Mouse (Mus musculus) heart, adult 11 months (tissue): ENCODE data around the gene Atf3.

ENCODE experiments used
- DNase-seq: peaks from one replicate; pipeline ENCODE4 v3.0.0; 2022

Atf3 gene

DNA sequence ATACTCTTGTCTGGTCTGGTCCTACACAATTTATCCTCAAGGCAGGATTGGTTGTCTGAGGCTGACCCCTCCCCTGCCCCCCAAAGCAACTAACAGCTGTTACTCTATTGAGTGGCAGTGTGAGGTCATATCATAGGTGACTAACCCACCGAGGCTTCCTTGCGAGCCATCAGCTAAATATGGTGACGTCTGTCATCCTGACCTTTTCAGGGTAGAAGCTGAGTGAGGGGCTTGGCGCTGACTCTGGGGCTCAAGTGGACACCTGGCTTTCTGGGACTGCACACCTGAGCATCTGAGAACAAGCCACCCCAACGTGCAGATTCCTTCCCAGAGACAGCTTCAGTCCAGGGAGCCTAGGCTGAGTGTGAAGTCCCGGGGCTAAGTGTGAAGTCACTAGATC is at the start of gene Atf3:
TSS of gene Atf3 (minus strand) at position 101 of the 400 bp plus-strand sequence.
- peak; percentile 84 for DNase-seq

DNA sequence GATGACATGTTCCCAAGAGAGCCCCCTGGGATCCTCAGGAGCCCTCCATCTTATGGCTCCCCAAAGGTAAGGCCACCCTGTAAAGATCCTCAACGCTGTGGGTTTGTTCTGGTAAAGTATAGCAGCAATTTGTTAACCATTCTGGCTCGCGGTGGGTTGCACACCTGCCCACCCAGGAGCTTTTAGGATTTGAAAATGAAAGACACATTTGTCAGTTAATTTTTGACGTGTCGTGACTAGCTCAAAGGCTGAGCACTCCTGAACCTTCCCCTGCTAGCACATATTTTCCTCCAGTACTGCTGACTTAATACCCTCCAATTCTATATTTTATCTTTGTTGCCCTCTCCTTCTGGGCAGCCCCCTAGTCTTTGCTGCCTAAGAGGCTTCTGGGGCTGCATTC is 49.3 kb upstream of the Atf3 start:
- DNase-seq = no peak

DNA sequence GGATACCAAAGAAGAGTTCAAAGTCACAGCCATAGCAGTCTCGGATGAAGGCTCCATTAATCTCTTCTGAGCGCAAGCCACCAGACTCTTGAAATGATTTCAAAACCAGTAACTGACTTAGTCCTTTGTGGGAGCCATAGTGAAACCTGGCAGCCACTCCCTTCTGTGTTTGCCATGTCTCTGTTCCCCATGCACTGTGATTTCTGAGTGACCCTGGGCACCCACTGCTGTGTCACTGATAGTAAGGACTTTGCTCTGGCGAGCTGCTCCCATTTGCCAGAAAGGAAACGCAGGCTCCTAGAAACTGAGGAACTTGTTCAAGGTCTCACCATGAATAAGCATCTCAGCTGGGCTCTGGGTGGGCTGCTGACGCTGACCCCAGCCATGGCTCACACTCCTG is 45.6 kb upstream of the Atf3 start:
- no peak for DNase-seq

DNA sequence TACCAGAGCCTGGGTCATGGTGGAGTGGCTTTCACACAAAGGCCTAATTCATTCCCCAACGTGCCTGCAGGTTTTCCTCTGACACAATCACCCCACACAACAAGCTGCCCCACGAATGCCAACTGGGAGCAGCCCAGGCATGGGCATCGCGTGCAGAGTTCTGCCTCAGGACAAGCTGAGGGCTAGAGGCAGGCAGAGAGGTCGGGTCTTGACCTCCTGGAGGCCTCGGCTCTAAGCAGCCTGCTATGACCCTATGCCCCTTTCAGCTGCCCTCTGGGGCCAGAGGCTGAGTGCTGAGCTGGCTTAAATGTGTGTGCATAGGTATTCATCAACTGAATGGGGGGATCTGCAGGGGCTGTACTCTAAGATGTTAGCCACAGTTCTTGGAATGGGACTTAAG is 44.0 kb upstream of the Atf3 start:
- DNase-seq = no peak

DNA sequence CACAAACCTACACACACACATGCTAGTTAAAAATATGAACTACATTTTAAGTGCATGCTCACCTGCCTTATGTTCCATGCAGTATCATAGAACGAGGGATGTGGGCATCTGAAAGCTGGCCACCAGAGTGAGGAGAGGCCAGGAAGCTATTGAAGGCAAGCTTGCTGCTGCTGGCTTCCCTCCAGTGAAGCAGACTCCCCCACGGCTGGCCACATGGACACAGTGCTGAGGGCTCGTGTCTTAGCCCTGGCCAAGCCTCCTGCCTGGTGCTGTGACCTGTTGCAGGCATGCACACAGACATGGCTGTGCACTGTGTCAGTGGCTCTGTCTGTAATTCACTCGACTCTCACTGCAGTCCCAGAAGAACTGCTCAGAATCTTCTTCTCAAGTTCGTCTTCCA is 41.8 kb upstream of the Atf3 start:
- no peak for DNase-seq

DNA sequence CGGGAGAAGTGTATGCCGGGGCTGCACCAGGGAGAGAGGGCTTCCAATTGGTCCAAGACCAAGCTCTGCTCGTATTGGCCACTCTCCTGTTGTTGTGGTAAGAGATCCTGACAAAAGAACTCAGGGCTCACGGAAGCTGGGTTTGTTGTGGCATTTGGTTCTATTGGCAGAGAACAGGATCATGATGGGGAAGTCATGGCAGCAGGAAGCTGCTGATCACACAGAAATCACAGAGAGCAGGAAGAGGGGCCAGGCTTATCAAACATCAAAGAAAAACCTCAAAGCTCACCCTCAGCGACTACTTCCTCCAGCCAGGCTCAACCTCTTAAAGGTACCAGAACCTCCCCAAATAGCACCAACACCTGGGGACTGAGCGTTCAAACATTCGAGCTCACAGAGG is 41.3 kb upstream of the Atf3 start:
- DNase-seq = peak; percentile 94

DNA sequence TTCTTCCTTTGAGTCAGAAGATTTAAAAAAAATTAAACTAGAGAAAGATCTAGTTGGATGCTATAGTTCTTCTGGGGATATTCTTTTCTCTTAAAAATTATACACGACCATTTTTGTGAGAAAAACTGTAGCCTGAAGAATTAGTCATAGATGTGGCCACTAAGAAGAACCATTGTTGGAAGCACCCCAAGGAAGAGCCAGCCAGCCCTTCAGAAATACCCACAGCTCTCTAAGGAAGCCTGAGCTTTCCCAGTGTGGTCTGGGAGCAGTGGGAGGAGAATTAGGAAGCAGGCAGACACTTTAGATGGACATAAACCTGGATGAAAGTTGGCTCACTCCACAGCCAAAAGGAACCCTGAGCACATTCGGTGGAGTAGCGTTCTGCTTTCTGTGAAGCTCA is 40.7 kb upstream of the Atf3 start:
- DNase-seq = no peak

DNA sequence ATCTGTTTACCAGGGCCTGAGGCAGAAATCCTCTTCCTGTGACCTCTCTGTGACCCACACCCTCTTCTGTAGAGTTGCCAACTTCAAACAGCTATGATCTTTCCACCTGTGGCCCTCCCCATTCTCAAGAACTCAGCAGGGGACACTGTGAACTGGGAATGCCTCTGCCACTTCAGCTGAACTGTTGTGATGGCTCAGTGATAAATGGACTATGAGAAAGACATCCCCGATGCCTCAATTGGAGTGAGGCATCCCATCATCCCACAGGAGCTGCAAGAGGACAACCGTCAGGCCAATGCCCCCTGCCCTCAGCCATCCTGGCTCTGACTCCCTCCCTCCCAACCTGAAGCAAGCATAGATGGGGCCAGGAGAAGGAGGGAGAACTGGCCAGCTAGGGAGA is 40.1 kb upstream of the Atf3 start:
- peak; percentile 91 for DNase-seq

DNA sequence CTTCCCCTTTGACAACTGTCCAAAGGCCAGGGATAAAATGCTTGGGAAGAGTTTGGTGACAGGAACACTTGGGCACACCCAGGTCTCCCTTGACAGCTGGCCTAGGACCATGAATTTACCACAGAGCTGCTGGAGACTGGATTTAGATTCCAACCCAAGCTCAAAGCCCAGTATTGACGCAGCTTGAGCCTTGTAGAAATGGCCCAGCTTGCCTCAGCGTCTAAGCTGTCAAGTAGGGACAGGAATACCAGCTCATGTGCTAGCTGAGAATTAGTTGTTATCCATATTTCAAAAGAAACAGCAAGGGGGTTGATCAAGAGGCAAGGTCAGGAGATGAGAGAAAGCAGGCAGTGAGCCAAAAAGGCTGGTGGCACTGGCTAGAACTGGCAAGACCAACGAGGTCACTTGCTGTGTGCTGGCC is 39.5 kb upstream of the Atf3 start:
- DNase-seq = peak; percentile 83

DNA sequence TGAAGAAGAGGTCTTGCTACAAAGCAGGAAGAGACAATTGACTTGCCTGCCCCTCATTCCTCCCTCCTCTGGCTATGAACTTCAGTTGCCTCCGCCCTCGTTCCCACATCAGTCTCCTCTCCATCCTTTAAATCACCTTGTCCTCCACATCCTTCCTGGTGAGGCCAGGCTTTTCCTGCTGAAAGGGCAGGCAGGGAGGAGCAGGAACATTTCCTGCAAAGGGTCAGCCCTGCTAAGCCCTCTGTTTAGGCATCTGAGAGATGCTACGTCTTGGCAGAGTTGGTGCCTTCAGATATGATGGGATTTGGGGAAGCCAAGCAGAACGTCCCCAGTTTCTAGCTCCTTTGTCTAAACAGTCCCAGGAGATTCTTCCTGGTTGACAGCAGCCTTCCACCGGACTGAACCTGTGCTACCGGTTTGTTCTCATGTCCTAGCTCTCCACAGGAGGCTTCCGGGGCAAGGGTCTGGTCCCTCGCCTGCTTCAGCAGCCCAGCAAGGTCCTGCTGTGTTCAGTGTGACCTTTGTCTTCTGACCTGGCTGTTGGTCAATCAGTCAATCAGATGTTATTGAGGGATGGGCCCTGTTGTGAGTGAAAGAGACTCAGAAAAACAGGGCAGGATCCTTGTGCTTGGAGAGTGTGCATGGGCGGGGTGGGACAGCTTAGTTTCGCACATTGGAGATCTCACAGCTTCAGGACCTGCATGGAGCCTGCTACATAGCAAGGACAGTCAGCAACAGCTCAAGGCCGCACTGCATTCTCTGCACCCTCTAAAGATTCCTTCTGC is 38.9 kb upstream of the Atf3 start:
- peak; percentile 80 for DNase-seq

DNA sequence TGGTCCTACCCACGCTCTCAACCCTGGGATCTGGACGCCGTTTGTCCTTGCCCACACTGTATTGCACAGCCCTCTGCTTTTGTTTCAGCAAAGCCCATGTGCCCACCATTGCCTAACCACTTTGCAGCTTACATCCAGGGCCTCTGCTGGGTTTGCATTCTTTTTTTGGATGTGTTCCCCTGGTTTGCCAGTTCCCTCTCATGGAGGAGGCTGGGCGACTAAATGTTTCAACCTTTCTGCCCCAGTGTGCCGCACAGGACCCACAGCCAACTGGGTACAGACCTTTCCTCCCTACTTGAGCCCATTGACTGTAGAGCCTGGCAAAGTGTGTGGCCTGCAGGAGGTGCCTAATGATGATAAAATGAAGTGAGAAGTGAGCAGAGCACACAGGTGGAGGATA is 38.3 kb upstream of the Atf3 start:
- DNase-seq = peak; percentile 74

DNA sequence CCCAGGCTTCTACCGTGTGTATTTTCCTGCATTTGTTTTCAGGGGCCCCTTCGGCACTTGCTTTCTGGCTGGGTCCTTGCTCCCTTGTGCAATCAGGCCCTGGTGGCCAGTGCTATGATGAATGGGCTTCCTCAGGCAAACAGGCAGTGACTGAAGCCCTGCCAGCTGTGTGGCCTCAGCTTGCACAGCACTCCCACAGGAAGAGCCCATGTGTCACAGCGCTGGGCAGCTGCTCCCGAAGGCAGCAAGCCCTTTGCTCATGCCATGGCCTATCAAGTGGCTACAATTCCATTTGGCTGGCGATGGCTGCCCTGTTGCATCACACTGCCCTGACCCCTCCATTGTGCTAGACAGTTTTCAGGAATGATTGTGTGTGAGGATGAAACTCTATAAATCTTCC is 36.6 kb upstream of the Atf3 start:
- peak; percentile 96 for DNase-seq

DNA sequence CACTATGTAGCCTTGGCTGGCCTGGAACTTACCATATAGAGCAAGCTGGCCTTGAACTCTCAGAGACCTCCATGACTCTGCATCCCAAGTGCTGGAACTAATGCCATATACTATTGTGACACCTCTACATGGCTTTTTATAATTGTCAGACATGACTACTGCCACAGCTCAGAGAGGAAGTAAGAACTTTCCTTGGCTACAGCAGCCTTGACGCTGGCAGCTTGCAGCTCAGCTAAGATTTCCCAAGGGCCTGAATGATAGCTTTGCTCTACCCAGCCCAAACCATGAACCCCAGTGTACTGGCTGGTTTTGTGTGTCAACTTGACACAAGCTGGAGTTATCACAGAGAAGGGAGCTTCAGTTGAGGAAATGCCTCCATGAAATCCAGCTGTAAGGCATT is 35.8 kb upstream of the Atf3 start:
- DNase-seq = no peak

DNA sequence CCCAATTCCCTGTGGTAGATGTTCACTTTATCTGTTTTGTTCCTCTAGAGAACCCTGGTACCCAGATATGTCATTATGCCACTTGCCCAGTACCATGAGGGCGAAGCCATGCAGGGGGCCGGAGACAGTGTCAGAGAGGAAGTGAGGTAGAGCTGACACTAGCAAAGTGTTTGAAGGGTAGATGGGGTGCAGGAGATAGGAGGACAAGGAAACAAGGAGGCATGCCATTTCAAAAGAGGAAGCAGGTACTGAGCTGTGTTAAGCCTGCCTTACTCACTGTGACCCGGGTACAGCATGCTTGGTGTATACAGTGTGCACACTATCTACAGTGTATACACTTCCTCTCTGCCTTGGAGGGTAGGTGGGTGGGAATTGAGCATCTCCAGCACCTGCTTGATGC is 32.1 kb upstream of the Atf3 start:
- no peak for DNase-seq

DNA sequence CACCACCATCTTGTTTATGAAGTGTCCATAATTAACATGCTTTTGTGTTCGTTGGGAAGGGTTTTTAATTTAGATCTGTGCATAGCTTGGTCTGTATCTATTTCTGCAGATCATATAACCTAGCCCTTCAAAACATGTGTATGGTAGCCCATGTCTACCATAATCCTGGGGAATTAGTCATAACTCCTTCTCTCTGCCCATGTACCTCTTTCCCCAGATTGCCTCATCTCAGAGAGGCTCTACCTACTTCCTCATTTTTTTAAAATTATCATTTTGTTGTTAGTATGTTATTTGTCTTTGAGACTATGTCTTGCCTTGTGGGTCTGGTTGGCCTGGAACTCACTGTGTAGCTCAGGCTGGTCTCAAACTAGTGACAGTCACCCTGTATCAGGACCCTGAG is 30.6 kb upstream of the Atf3 start:
- no peak for DNase-seq

DNA sequence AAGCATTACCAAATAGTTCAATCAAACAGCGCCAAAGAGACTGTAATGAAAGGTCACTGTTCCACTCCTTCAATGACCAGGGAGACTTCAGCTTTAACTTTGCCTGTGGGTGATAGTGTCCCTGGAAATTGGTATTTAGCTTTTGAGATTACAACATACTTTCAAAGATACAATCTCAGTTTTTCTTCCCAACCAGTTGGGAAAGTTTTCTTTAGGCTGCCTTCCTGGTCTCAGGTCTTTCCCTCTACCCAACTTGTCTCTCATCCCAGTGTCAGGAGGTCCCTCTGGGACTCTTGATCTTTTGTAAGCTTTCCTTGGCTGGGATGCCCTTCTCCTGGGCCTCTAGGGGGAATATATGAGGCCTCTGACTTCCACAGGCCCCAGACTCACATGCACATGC is 29.7 kb upstream of the Atf3 start:
- peak; percentile 74 for DNase-seq

DNA sequence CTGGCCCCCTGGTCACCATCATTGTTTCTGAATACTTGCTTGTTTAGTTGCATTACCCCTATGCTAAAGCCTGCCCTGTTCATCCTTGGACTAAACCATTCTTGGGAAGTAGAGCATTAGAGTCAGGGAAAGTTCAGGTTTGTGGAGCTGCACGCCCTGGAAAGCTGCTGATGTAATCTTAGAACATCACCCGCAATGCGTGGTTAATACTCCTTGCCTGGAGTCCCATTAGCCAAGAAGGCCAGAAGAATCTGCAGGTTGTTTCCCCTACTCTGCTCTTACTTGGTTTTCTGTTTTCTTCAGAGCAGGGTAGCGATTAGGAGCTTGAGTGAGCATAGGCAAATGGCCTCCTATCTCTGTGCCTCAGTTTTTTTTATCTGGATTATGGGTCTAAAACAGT is 26.0 kb upstream of the Atf3 start:
- no peak for DNase-seq

DNA sequence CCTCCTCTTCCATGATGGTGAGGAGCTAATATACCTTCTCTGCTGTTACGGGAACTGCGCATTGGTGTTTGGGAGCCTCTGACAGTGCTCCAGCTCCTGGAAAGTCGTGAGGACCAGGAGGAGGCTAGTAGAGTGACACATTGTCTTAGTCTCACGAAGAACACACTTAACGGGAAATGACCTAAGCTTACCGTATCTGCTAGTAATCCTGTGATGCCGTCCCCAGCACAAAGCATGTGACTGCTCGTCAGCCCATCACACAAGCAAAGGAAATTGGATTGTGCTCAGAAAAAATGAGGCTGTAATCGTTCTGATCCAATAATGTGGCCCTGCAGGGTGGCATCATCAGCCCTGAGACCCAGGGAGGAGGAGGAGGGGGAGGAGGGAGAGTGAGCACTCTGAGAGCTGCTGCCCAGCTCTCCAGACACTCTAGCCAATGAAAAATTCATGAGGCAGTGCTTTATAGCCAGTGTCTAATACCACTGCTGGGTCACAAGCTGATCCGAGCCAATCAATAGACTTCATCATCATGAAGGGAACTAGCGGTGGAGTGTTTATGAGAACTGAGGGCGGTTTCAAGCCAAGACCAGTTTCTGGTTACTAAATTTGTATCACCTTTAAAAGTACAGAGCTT is 24.3 kb upstream of the Atf3 start:
- DNase-seq = no peak

DNA sequence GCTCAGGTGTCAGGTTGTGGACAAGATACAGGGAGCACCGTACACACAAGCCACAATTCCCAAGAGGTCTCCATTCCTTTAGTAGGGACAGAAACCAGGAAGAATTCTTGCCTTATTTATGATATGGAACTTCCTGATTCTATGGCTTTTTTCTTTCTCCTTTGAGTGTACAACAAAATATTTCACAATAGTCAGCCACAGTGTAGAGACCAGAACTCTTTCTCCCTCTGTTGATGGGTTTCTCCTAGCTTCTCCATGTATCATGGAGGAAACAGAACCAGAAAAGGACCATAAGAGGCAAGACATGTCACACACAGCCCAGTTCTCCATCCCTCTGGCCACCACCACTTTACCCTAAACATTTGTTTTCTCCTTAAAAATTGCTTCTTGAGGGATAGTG is 23.7 kb upstream of the Atf3 start:
- no peak for DNase-seq

DNA sequence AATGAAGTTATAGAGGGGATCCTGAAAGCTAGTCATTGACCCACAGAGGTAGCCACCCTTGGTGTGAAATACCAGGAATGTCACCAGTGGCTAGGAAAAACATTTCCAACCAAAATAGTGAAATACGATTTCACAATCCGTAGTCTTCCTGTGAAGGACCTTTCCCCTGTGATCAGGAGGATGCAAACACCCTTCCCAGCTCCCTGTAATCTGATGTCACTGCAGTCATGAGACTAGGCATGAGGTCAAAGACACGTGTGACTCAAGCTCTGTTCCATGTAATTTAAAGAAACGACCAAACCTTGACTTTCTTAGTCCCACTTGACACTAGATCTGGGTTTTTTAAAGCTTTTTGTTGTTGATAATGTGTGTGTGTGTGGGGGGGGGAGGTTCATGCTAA is 21.8 kb upstream of the Atf3 start:
- DNase-seq = no peak

DNA sequence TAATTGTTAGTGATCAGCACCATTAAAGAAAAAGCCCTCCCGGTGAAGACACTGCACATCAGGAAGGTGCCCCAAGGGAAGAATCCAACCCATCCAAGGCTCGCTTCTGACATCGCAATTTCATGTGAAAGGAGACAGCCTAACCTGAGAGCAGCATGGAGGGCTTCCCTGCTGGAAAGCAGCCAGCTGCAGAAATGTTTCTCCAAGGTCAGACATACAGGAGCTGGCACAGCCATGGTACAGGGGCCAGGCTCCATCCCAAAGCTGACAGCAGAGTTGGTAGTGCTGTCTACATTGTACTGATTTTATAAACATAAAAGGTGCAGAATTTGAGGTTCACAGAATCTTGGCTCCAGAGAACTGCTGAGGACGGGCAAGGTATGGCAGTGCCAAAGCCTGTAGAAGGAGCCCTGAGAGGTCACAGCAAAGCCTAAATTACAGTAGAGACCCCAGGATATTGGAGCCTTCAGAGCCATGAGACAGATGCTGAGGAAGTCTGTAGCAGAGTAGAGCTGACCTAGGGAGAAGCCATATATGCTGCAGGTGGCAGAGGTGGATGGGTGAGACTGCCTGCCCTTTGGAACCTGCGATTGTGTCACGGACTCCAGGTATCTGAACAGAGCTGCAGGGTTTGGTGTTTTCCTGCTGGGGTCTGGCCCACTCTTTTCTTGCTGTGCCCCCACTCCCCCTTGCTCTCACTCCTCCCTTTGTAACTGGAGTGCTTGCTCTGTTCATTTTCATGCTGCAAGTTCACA is 18.1 kb upstream of the Atf3 start:
- DNase-seq = no peak

DNA sequence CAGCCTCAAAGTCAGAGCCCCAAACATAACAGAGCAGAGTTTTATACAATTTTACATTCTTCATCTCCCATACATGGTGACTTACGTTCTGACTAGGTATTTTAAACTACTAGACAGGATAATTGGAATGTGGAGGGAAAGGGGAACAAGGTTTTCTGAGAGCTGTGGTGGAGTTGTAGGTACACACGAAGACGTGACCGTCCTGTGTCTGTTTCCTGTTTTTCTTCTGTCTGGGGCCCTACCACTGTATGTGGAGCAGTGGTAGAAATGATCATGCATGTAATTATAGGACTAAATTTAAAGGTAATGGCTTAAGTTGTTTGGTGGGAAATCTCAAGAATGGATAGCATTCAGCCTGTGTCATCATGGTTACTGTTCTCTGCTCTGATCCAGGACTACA is 17.0 kb upstream of the Atf3 start:
- no peak for DNase-seq

DNA sequence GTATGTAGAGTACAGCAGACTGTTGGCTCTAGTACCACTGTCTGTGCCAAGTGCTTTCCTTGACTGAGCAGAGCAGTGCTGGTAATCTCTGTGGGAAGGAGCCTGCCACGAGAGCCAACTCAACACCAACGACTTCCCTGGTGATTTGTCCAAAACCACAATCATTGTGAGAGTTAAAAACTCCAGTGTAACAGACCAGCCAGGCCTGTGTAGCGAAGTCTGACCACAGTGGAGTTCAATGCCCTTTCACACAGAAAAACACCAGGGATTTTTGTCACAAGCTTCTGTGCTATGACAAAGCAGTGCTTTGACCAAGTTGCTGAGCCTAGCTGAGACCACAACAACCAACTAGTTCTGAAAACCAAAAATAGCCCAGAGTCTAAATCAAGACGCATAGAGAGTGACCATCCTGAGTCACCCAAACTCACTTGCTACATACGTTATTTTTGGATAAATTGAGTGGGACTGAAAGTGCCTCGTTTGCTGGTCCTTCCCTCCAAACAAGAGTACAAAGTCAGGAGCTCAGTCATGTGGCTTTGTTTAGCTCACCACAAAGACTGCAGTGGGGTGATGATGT is 12.6 kb upstream of the Atf3 start:
- DNase-seq = peak; percentile 88

DNA sequence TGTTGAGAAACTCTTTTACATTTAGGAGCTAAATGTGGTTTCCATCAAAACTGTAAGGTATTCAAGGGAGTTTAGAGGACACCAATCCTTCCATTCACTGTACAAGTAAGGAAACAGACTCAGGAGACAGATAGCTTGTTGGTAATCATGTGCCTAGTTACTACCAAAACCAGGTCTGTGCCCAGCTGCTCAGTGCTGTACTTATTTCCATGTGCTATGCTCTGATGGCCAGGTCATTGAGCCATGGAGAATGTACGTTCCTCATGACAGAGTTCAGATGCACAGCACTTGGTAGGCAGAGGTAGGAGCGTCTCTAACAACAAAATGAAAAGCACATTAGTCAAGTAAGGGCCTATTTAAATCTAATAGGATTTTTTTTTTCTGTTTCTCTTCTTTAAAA is 8.7 kb upstream of the Atf3 start:
- peak; percentile 78 for DNase-seq
